Mouse (Mus musculus) megakaryocyte, embryonic 14.5 days (primary cell): ENCODE measurements at regions not wholly inside any gene's neighbourhood (a gene's known extent, or its start where the extent isn't known, plus 50 kb on each side); places are given as distances from the start of the nearest gene placed in this dataset.

Experiments used
- FLI1 ChIP-seq: IDR thresholded peaks from 2 replicates; pipeline ENCODE4 v1.6.1; 2012; ENCODE audit warnings: low read length, inconsistent platforms, mixed read lengths
- GATA1 ChIP-seq: IDR thresholded peaks from 3 replicates; pipeline ENCODE4 v1.6.1; 2012; ENCODE audit warnings: mixed read lengths, low read length, inconsistent platforms, borderline replicate concordance

- TF ChIP-seq FLI1, result no peak
- TF ChIP-seq GATA1, result no peak
Observed at GRCm38 (mm10) chr1:154076684-154077475, 124.1 kb upstream of the Zfp648 start.
